Mouse (Mus musculus) hindbrain, embryonic 13.5 days (tissue): ENCODE data around the gene Camk2n2. TPM values are rescaled to one million over a fixed set of nuclear protein-coding genes. Genes with fewer than 3 reads are reported as not detected.
A peak's percentile ranks its signal among the peaks of the same experiment; 100 is the strongest.

Source experiments
- ATAC-seq: fragments of 200-750 bp; cut with Nextera tagmentation; 2 replicates; pipeline ENCODE4 v1.8.0; 2017; ENCODE audit warnings: moderate TSS enrichment; ENCODE audit not compliant: low FRiP score
- H3K27ac ChIP-seq: fragments of 300-500 bp; sonication (generic); 2 replicates; pipeline ENCODE4 v1.5.1; 2015; ENCODE audit warnings: inconsistent platforms, mild to moderate bottlenecking, moderate library complexity
- H3K27me3 ChIP-seq: fragments of 300-500 bp; sonication (generic); 2 replicates; pipeline ENCODE4 v1.6.1; 2015; ENCODE audit warnings: mild to moderate bottlenecking, inconsistent platforms
- H3K36me3 ChIP-seq: fragments of 300-500 bp; sonication (generic); 2 replicates; pipeline ENCODE4 v1.6.1; 2015; ENCODE audit warnings: mild to moderate bottlenecking, inconsistent platforms
- H3K4me1 ChIP-seq: fragments of 300-500 bp; sonication (generic); replicated peaks from 2 replicates; pipeline ENCODE4 v1.6.1; 2015; ENCODE audit warnings: inconsistent platforms
- H3K4me2 ChIP-seq: fragments of 300-500 bp; sonication (generic); 2 replicates; pipeline ENCODE4 v1.6.1; 2015; ENCODE audit warnings: inconsistent platforms, mild to moderate bottlenecking, moderate library complexity
- H3K4me3 ChIP-seq: fragments of 300-500 bp; sonication (generic); 2 replicates; pipeline ENCODE4 v1.5.1; 2015; ENCODE audit warnings: mild to moderate bottlenecking, inconsistent platforms
- H3K9ac ChIP-seq: fragments of 300-500 bp; sonication (generic); 2 replicates; pipeline ENCODE4 v1.6.1; 2015; ENCODE audit warnings: mild to moderate bottlenecking, inconsistent platforms
- H3K9me3 ChIP-seq: fragments of 300-500 bp; sonication (generic); 2 replicates; pipeline ENCODE4 v1.6.1; 2016; ENCODE audit warnings: inconsistent platforms
- WGBS: fragments of 180-500 bp; shearing (Covaris S2); methylation state at CpG from one replicate; pipeline ENCODE4 v1.1.7; 2015; 5-methylcytosine and 5-hydroxymethylcytosine counted together
- polyA plus RNA-seq: library from polyadenylated mRNA; unstranded; fragments of >200 nt; fragmentation: Nextera tagmentation; extraction: Ambion mirVana; gene quantifications from 2 replicates; pipeline ENCODE4 v1.2.1, GENCODE M21; 2015

Gene Camk2n2
- polyA plus RNA-seq, 1 experiment from 2014 or later: 24.9 TPM

GRCm38 (mm10) chr16:20629731-20630634, 8.9 kb upstream of the Camk2n2 start, which contains the start of gene Ece2:
Gene Ece2, plus strand, starts transcription at chr16:20629828.
- Histone ChIP-seq H3K4me2 (peak within 1 kb of the TSS; percentile 90), H3K27ac (peak within 1 kb of the TSS; percentile 66), H3K9me3 (no peaks in the 10 kb centered on the region), H3K4me1 (peaks cover 21% of the 10 kb centered on the region), H3K27me3 (no peaks in the 10 kb centered on the region), H3K36me3 (peaks cover 8% of the 10 kb centered on the region), H3K9ac (peak within 1 kb of the TSS; percentile 84), H3K4me3 (peak within 1 kb of the TSS; percentile 67)
- ATAC-seq: peak; percentile 67
- WGBS: 7% methylated on average over 49 of the region's 54 CpGs

- peak overlapping the region; percentile 67; the same call in 1 of the 2 replicates for H3K4me3 ChIP-seq
- H3K27me3 ChIP-seq: no peaks in the 10 kb centered on the region
- 0 out of 2 replicates have a peak overlapping the region, but pooled peaks have one; percentile 84 for H3K9ac ChIP-seq
- no peaks in the 10 kb centered on the region for H3K9me3 ChIP-seq
- H3K36me3 ChIP-seq: peaks cover 8% of the 10 kb centered on the region
- H3K4me1 ChIP-seq: peaks cover 21% of the 10 kb centered on the region
- H3K27ac ChIP-seq: peak overlapping the region; percentile 35; the same call in 1 of the 2 replicates
- ATAC-seq: no peak
- H3K4me2 ChIP-seq: peak overlapping the region; percentile 90
- WGBS: 52% methylated on average over 11 of the region's 11 CpGs
Measured at GRCm38 (mm10) chr16:20628871-20629391, 7.8 kb upstream of the Camk2n2 start.

- no peaks in the 10 kb centered on the region for H3K36me3 ChIP-seq
- no peaks in the 10 kb centered on the region for H3K9me3 ChIP-seq
- no peak overlapping the region for H3K4me3 ChIP-seq
- no peaks in the 10 kb centered on the region for H3K27me3 ChIP-seq
- H3K27ac ChIP-seq: peak overlapping the region; percentile 97; the same call in 1 of the 2 replicates
- H3K4me1 ChIP-seq: peaks cover 33% of the 10 kb centered on the region
- H3K9ac ChIP-seq: 0 out of 2 replicates have a peak overlapping the region, but pooled peaks have one; percentile 95
- 47% methylated on average over 2 of the region's 2 CpGs for whole genome bisulfite sequencing
- H3K4me2 ChIP-seq: peak overlapping the region; percentile 90; the same call in 1 of the 2 replicates
- no peak for ATAC-seq
Measured at GRCm38 (mm10) chr16:20623211-20623610, 2.1 kb upstream of the Camk2n2 start.

- Histone ChIP-seq H3K27me3 (no peaks in the 10 kb centered on the region), H3K4me1 (peaks cover 34% of the 10 kb centered on the region), H3K9ac (peak overlapping the region; percentile 95), H3K9me3 (no peaks in the 10 kb centered on the region), H3K27ac (peak overlapping the region; percentile 97), H3K36me3 (peaks cover 9% of the 10 kb centered on the region), H3K4me3 (peak overlapping the region; percentile 89), H3K4me2 (peak overlapping the region; percentile 90)
- WGBS: under 1% methylated on average over 31 of the region's 37 CpGs
- ATAC-seq: peak; percentile 60
Measured at GRCm38 (mm10) chr16:20621991-20622685, 1.1 kb upstream of the Camk2n2 start.

- WGBS: under 1% methylated on average over 32 of the region's 32 CpGs
- ATAC-seq: peak; percentile 16
- Histone ChIP-seq H3K9me3 (no peaks in the 10 kb centered on the region), H3K9ac (peak overlapping the region; percentile 95), H3K4me2 (peak overlapping the region; percentile 90), H3K27ac (peak overlapping the region; percentile 97), H3K36me3 (peaks cover 18% of the 10 kb centered on the region), H3K4me3 (peak overlapping the region; percentile 89), H3K27me3 (no peaks in the 10 kb centered on the region), H3K4me1 (peaks cover 34% of the 10 kb centered on the region)
Measured at GRCm38 (mm10) chr16:20620751-20621190, 316 bp downstream of the Camk2n2 start.

GRCm38 (mm10) chr16:20620399-20620735, 720 bp downstream of the Camk2n2 start:
- Histone ChIP-seq H3K4me3 (peak overlapping the region; percentile 89), H3K4me1 (peaks cover 34% of the 10 kb centered on the region), H3K4me2 (peak overlapping the region; percentile 90), H3K27me3 (no peaks in the 10 kb centered on the region), H3K27ac (peak overlapping the region; percentile 97), H3K36me3 (peaks cover 18% of the 10 kb centered on the region), H3K9ac (peak overlapping the region; percentile 95), H3K9me3 (no peaks in the 10 kb centered on the region)
- under 1% methylated on average over 9 of the region's 9 CpGs for WGBS
- peak; percentile 15 for ATAC-seq

- WGBS: 1% methylated on average over 81 of the region's 83 CpGs
- ATAC-seq: peak; percentile 31
Measured at GRCm38 (mm10) chr16:20619541-20620398, 1.3 kb downstream of the Camk2n2 start.

GRCm38 (mm10) chr16:20611357-20612227, 9.5 kb downstream of the Camk2n2 start, which contains the start of the genes Eef1akmt4, Gm49333 and Alg3:
Gene Eef1akmt4, plus strand, starts transcription at chr16:20611593.
Gene Gm49333, plus strand, starts transcription at chr16:20611610.
Gene Alg3, minus strand, starts transcription at chr16:20611735.
- H3K27me3 ChIP-seq: no peaks in the 10 kb centered on the region
- ATAC-seq: peak; percentile 94

More at GRCm38 (mm10) chr16:20619541-20620398, 1.3 kb downstream of the Camk2n2 start:
- Histone ChIP-seq H3K4me1 (peaks cover 34% of the 10 kb centered on the region), H3K36me3 (peaks cover 18% of the 10 kb centered on the region), H3K27me3 (no peaks in the 10 kb centered on the region), H3K27ac (peak overlapping the region; percentile 97), H3K4me3 (peak overlapping the region; percentile 89), H3K4me2 (peak overlapping the region; percentile 90), H3K9me3 (no peaks in the 10 kb centered on the region), H3K9ac (peak overlapping the region; percentile 95)

GRCm38 (mm10) chr16:20610501-20611356, 10.4 kb downstream of the Camk2n2 start:
- Histone ChIP-seq H3K27ac (peak overlapping the region; percentile 91), H3K4me3 (peak overlapping the region; percentile 86), H3K9ac (peak overlapping the region; percentile 87), H3K36me3 (peaks cover 29% of the 10 kb centered on the region), H3K27me3 (no peaks in the 10 kb centered on the region), H3K9me3 (no peaks in the 10 kb centered on the region), H3K4me1 (peaks cover 31% of the 10 kb centered on the region), H3K4me2 (peak overlapping the region; percentile 90)
- ATAC-seq: peak; percentile 67
- WGBS: under 1% methylated on average over 28 of the region's 28 CpGs

More at GRCm38 (mm10) chr16:20611357-20612227, 9.5 kb downstream of the Camk2n2 start, which contains the start of the genes Eef1akmt4, Gm49333 and Alg3:
- Histone ChIP-seq H3K27ac (peak within 1 kb of the TSS; percentile 91), H3K36me3 (peaks cover 27% of the 10 kb centered on the region), H3K4me1 (peaks cover 31% of the 10 kb centered on the region), H3K9me3 (no peaks in the 10 kb centered on the region), H3K9ac (peak within 1 kb of the TSS; percentile 87), H3K4me3 (peak within 1 kb of the TSS; percentile 86), H3K4me2 (peak within 1 kb of the TSS; percentile 90)
- WGBS: 3% methylated on average over 41 of the region's 41 CpGs

GRCm38 (mm10) chr16:20604705-20605104, 16.4 kb downstream of the Camk2n2 start:
- Histone ChIP-seq H3K4me2 (no peak overlapping the region), H3K4me3 (no peak overlapping the region), H3K27me3 (no peaks in the 10 kb centered on the region), H3K27ac (0 out of 2 replicates have a peak overlapping the region, but pooled peaks have one; percentile 35), H3K4me1 (peaks cover 31% of the 10 kb centered on the region), H3K36me3 (peaks cover 53% of the 10 kb centered on the region), H3K9me3 (no peaks in the 10 kb centered on the region), H3K9ac (no peak overlapping the region)
- WGBS: 69% methylated on average over 9 of the region's 9 CpGs
- ATAC-seq: no peak
